Mouse (Mus musculus) midbrain, embryonic 14.5 days (tissue): Measurements from ENCODE around the gene Gm20388. TPM values are rescaled to one million over a fixed set of nuclear protein-coding genes. Genes with fewer than 3 reads are reported as not detected.

Experiments
- ATAC-seq: fragments of 200-750 bp; cut with Nextera tagmentation; 2 replicates; pipeline ENCODE4 v1.8.0; 2017; ENCODE audit warnings: moderate number of reproducible peaks, moderate library complexity; ENCODE audit not compliant: low FRiP score, low TSS enrichment
- DNase-seq: peaks from one replicate; pipeline ENCODE4 v3.0.0-alpha.2; 2015
- H3K27ac ChIP-seq: fragments of 300-500 bp; sonication (generic); replicated peaks from 2 replicates; pipeline ENCODE4 v1.5.1; 2014; ENCODE audit warnings: mild to moderate bottlenecking, low read depth, low read length, moderate library complexity
- H3K27me3 ChIP-seq: fragments of 300-500 bp; sonication (generic); 2 replicates; pipeline ENCODE4 v1.6.1; 2014; ENCODE audit warnings: low read length, control low read depth, mixed read lengths; ENCODE audit not compliant: control insufficient read depth, insufficient read depth
- H3K36me3 ChIP-seq: fragments of 300-500 bp; sonication (generic); 2 replicates; pipeline ENCODE4 v1.6.1; 2014; ENCODE audit warnings: low read length, control low read depth; ENCODE audit not compliant: control insufficient read depth, insufficient read depth
- H3K4me1 ChIP-seq: fragments of 300-500 bp; sonication (generic); 2 replicates; pipeline ENCODE4 v1.6.1; 2014; ENCODE audit warnings: mild to moderate bottlenecking, antibody characterized with exemption, low read length, control low read depth; ENCODE audit not compliant: control insufficient read depth, insufficient read depth
- H3K4me2 ChIP-seq: fragments of 300-500 bp; sonication (generic); 2 replicates; pipeline ENCODE4 v1.6.1; 2014; ENCODE audit warnings: mild to moderate bottlenecking, low read length, moderate library complexity
- H3K4me3 ChIP-seq: fragments of 300-500 bp; sonication (generic); replicated peaks from 2 replicates; pipeline ENCODE4 v1.5.1; 2014; ENCODE audit warnings: low read depth, low read length
- H3K9ac ChIP-seq: fragments of 300-500 bp; sonication (generic); replicated peaks from 2 replicates; pipeline ENCODE4 v1.6.1; 2014; ENCODE audit warnings: mild to moderate bottlenecking, low read length, moderate library complexity
- H3K9me3 ChIP-seq: fragments of 300-500 bp; sonication (generic); 2 replicates; pipeline ENCODE4 v1.6.1; 2016; ENCODE audit warnings: low read length, control low read depth, mixed read lengths; ENCODE audit not compliant: control insufficient read depth
- whole genome bisulfite sequencing: fragments of 180-500 bp; shearing (Covaris S2); extraction: QIAGEN DNeasy Blood & Tissue Kit; methylation state at CpG from one replicate; pipeline ENCODE4 v1.1.7; 2014; 5-methylcytosine and 5-hydroxymethylcytosine counted together
- polyA plus RNA-seq: library from polyadenylated mRNA; unstranded; fragments of >200 nt; fragmentation: Nextera tagmentation; extraction: Ambion mirVana; gene quantifications from 2 replicates; pipeline ENCODE4 v1.2.1, GENCODE M21; 2014

Gene Gm20388
- polyA plus RNA-seq, 1 experiment from 2014 or later: 4.1 TPM

GRCm38 (mm10) chr8:121294234-121295108, 1383.8 kb downstream of the Gm20388 start:
- Histone ChIP-seq H3K27me3 (no peaks in the 10 kb centered on the region), H3K9ac (no peak overlapping the region), H3K36me3 (no peaks in the 10 kb centered on the region), H3K4me3 (no peak overlapping the region), H3K4me2 (no peak overlapping the region), H3K9me3 (no peaks in the 10 kb centered on the region), H3K27ac (no peak overlapping the region), H3K4me1 (peaks cover 31% of the 10 kb centered on the region)
- peak; percentile 55 for DNase-seq
- ATAC-seq: no peak; the same call in 1 of the 2 replicates
- 19% methylated on average over 29 of the region's 29 CpGs for WGBS

- H3K4me1 ChIP-seq: peaks cover 31% of the 10 kb centered on the region
- no peak overlapping the region for H3K4me3 ChIP-seq
- H3K27ac ChIP-seq: peak overlapping the region; percentile 80
- no peak overlapping the region; the same call in 1 of the 2 replicates for H3K4me2 ChIP-seq
- no peak for ATAC-seq
- no peaks in the 10 kb centered on the region for H3K9me3 ChIP-seq
- DNase-seq: no peak
- H3K9ac ChIP-seq: no peak overlapping the region
- WGBS: 87% methylated on average over 7 of the region's 7 CpGs
- H3K36me3 ChIP-seq: no peaks in the 10 kb centered on the region
- no peaks in the 10 kb centered on the region for H3K27me3 ChIP-seq
Observed at GRCm38 (mm10) chr8:121296082-121296481, 1385.4 kb downstream of the Gm20388 start.

GRCm38 (mm10) chr8:121296597-121296996, 1386.0 kb downstream of the Gm20388 start:
- peaks cover 36% of the 10 kb centered on the region for H3K4me1 ChIP-seq
- no peaks in the 10 kb centered on the region for H3K27me3 ChIP-seq
- DNase-seq (peak; percentile 82), ATAC-seq (no peak)
- H3K27ac ChIP-seq: peak overlapping the region; percentile 80
- H3K36me3 ChIP-seq: no peaks in the 10 kb centered on the region
- WGBS: 17% methylated on average over 5 of the region's 5 CpGs
- H3K4me2 ChIP-seq: peak overlapping the region; percentile 19; the same call in 1 of the 2 replicates
- no peaks in the 10 kb centered on the region for H3K9me3 ChIP-seq
- no peak overlapping the region for H3K9ac ChIP-seq
- H3K4me3 ChIP-seq: no peak overlapping the region

- no peak overlapping the region for H3K9ac ChIP-seq
- H3K4me1 ChIP-seq: peaks cover 41% of the 10 kb centered on the region
- no peak for ATAC-seq
Observed at GRCm38 (mm10) chr8:121297299-121297698, 1386.7 kb downstream of the Gm20388 start.

GRCm38 (mm10) chr8:121300066-121300465, 1389.4 kb downstream of the Gm20388 start:
- Histone ChIP-seq H3K36me3 (no peaks in the 10 kb centered on the region), H3K4me2 (no peak overlapping the region), H3K4me3 (no peak overlapping the region), H3K4me1 (peaks cover 31% of the 10 kb centered on the region), H3K9me3 (no peaks in the 10 kb centered on the region), H3K27me3 (no peaks in the 10 kb centered on the region), H3K9ac (no peak overlapping the region), H3K27ac (no peak overlapping the region)
- ATAC-seq: no peak
- 68% methylated on average over 4 of the region's 4 CpGs for WGBS
- DNase-seq: no peak

More at GRCm38 (mm10) chr8:121297299-121297698, 1386.7 kb downstream of the Gm20388 start:
- WGBS: 64% methylated on average over 9 of the region's 9 CpGs
- no peaks in the 10 kb centered on the region for H3K27me3 ChIP-seq
- no peak for DNase-seq
- H3K36me3 ChIP-seq: no peaks in the 10 kb centered on the region
- peak overlapping the region; percentile 80 for H3K27ac ChIP-seq
- no peaks in the 10 kb centered on the region for H3K9me3 ChIP-seq
- H3K4me3 ChIP-seq: no peak overlapping the region
- no peak overlapping the region for H3K4me2 ChIP-seq

GRCm38 (mm10) chr8:121300501-121301411, 1390.1 kb downstream of the Gm20388 start:
- ATAC-seq (no peak), DNase-seq (peak; percentile 33)
- no peak overlapping the region for H3K27ac ChIP-seq
- 26% methylated on average over 28 of the region's 28 CpGs for WGBS
- H3K4me2 ChIP-seq: peak overlapping the region; percentile 46
- peaks cover 31% of the 10 kb centered on the region for H3K4me1 ChIP-seq
- no peaks in the 10 kb centered on the region for H3K36me3 ChIP-seq
- H3K4me3 ChIP-seq: no peak overlapping the region
- no peaks in the 10 kb centered on the region for H3K27me3 ChIP-seq
- H3K9me3 ChIP-seq: no peaks in the 10 kb centered on the region
- H3K9ac ChIP-seq: 0 out of 2 replicates have a peak overlapping the region, but pooled peaks have one; percentile 27

GRCm38 (mm10) chr8:121301431-121301830, 1390.8 kb downstream of the Gm20388 start:
- H3K4me3 ChIP-seq: no peak overlapping the region
- 6% methylated on average over 15 of the region's 15 CpGs for WGBS
- H3K27ac ChIP-seq: peak overlapping the region; percentile 26; the same call in 1 of the 2 replicates
- ATAC-seq: no peak
- peak; percentile 46 for DNase-seq
- H3K4me1 ChIP-seq: peaks cover 24% of the 10 kb centered on the region
- peak overlapping the region; percentile 46 for H3K4me2 ChIP-seq
- no peaks in the 10 kb centered on the region for H3K36me3 ChIP-seq
- no peaks in the 10 kb centered on the region for H3K9me3 ChIP-seq
- H3K27me3 ChIP-seq: no peaks in the 10 kb centered on the region
- H3K9ac ChIP-seq: peak overlapping the region; percentile 27; the same call in 1 of the 2 replicates

- peaks cover 17% of the 10 kb centered on the region for H3K4me1 ChIP-seq
- no peak overlapping the region for H3K9ac ChIP-seq
- 0 out of 2 replicates have a peak overlapping the region, but pooled peaks have one; percentile 26 for H3K27ac ChIP-seq
- H3K4me2 ChIP-seq: peak overlapping the region; percentile 46
- no peaks in the 10 kb centered on the region for H3K9me3 ChIP-seq
- no peak overlapping the region for H3K4me3 ChIP-seq
- ATAC-seq (no peak), DNase-seq (no peak)
- H3K36me3 ChIP-seq: no peaks in the 10 kb centered on the region
- 85% methylated on average over 10 of the region's 10 CpGs for WGBS
- no peaks in the 10 kb centered on the region for H3K27me3 ChIP-seq
Observed at GRCm38 (mm10) chr8:121301978-121302649, 1391.5 kb downstream of the Gm20388 start.
